Mouse (Mus musculus): Measurements from ENCODE around the gene Smchd1. TPM values are rescaled to one million over a fixed set of nuclear protein-coding genes. Genes with fewer than 3 reads are reported as not detected.

Gene Smchd1
- polyA plus RNA-seq, 1 experiment, result 27.5 TPM

DNA sequence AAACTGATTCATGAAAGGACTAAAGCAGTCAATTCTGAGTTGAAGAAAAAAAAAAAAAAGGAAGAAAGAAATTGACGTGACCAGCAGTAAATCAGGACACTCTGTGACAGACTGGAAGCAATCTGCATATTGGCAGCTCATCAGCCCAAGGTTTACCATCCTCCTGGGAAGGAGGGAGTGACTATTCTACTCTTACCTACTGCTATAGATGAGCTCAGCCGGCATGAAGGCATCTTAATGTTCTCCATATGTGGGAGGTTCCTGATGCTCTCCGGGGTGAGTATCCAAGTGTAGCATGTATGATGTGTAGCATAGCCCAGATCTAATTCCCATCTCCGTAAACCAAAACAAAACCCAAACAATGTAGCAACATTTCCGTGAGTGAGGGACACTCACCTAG, 173.7 kb downstream of the Smchd1 start:
- WGBS, result 71% methylated on average over 5 of the region's 5 CpGs
- no peak overlapping the region; the same call in 1 of the 2 replicates for H3K27ac ChIP-seq (ENCODE audit: control insufficient read depth, insufficient read depth, low read depth, low read length, poor library complexity)
- TF ChIP-seq CTCF (IDR thresholded peaks at IDR 0.05; ENCODE audit: control insufficient read depth, insufficient read depth, low read length), result no peak
- no peak for TF ChIP-seq POLR2A (IDR thresholded peaks at IDR 0.05; ENCODE audit: borderline replicate concordance, control insufficient read depth, low read depth, low read length)
- H3K4me3 ChIP-seq (replicated peaks; ENCODE audit: control insufficient read depth, low read depth, low read length), result no peak overlapping the region
- H3K4me1 ChIP-seq (ENCODE audit: control insufficient read depth, insufficient read depth, low read length), result peaks cover 2% of the 10 kb centered on the region; the same call in 1 of the 2 replicates

DNA sequence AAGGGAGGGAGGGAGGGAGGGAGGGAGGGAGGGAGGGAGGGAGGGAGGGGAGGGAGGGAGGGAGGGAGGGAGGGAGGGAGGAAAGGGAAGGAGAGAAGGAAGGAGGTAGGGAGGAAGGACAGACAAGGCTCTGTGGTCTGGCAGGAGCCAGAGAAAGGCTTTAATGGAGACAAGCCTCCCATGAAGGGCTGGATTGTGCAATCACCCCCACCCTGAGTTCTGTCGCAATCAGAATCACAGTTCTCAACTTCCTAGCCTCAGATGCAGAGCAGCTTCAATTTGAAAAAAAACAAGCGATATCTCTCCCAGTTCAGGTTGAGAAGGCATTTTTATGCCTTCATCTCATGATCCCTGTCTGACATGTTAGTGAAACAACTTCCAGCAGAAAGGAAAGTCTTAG, 174.8 kb downstream of the Smchd1 start:
- WGBS, result 29% methylated on average over 2 of the region's 2 CpGs
- no peak for TF ChIP-seq CTCF (IDR thresholded peaks at IDR 0.05; ENCODE audit: control insufficient read depth, insufficient read depth, low read length)
- TF ChIP-seq POLR2A (IDR thresholded peaks at IDR 0.05; ENCODE audit: borderline replicate concordance, control insufficient read depth, low read depth, low read length), result no peak
- no peak overlapping the region for H3K4me3 ChIP-seq (replicated peaks; ENCODE audit: control insufficient read depth, low read depth, low read length)
- H3K27ac ChIP-seq (ENCODE audit: control insufficient read depth, insufficient read depth, low read depth, low read length, poor library complexity), result peak overlapping the region; percentile 48; the same call in 1 of the 2 replicates
- peaks cover 6% of the 10 kb centered on the region; the same call in 1 of the 2 replicates for H3K4me1 ChIP-seq (ENCODE audit: control insufficient read depth, insufficient read depth, low read length)

DNA sequence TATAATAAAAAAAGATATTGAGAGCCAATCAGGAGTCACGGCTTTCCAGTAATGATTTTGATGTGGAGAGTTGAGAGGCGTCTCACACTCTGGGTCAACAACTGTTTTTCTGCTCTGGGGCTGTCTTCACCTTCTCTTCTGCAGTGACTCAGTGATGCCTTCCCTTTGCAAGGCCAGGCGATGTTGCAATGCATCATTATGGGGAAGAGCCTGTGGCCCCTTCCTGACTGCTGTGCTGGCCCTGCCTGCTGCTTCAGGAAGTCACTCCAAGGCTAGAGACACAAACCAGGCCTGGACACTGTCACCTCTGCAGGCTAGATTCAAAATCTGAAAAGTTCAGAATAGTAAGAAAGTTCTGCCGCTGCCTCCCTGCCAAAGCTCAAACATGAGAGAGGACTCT, 175.3 kb downstream of the Smchd1 start:
- H3K27ac ChIP-seq (ENCODE audit: control insufficient read depth, insufficient read depth, low read depth, low read length, poor library complexity), result peak overlapping the region; percentile 65; the same call in 1 of the 2 replicates
- TF ChIP-seq CTCF (IDR thresholded peaks at IDR 0.05; ENCODE audit: control insufficient read depth, insufficient read depth, low read length) (no peak), POLR2A (IDR thresholded peaks at IDR 0.05; ENCODE audit: borderline replicate concordance, control insufficient read depth, low read depth, low read length) (no peak)
- H3K4me3 ChIP-seq (replicated peaks; ENCODE audit: control insufficient read depth, low read depth, low read length), result no peak overlapping the region
- WGBS, result 53% methylated on average over 4 of the region's 4 CpGs
- peaks cover 7% of the 10 kb centered on the region; the same call in 1 of the 2 replicates for H3K4me1 ChIP-seq (ENCODE audit: control insufficient read depth, insufficient read depth, low read length)

DNA sequence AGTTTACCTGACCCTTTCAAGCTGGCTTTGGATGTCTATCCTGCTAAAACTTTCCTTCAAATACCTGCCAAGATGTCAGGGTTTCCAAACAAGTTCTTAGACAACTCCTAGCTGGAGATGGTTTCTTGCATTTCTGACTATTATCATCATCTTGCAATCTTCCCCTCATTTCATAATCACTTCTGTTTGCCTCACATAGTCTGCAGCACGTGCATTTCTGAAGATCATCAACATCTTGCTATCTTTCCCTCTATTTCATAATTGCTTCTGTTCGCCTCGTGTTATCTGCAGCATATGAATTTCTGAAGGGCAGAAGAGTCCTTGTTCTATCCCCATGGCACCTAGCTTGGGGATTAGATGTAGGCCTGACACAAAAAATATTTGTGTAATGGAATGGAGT, 180.6 kb downstream of the Smchd1 start:
- Histone ChIP-seq H3K4me1 (ENCODE audit: control insufficient read depth, insufficient read depth, low read length) (peaks cover 24% of the 10 kb centered on the region), H3K27ac (ENCODE audit: control insufficient read depth, insufficient read depth, low read depth, low read length, poor library complexity) (no peak overlapping the region; the same call in 1 of the 2 replicates), H3K4me3 (replicated peaks; ENCODE audit: control insufficient read depth, low read depth, low read length) (no peak overlapping the region)
- no peak for TF ChIP-seq POLR2A (IDR thresholded peaks at IDR 0.05; ENCODE audit: borderline replicate concordance, control insufficient read depth, low read depth, low read length)
- TF ChIP-seq CTCF (IDR thresholded peaks at IDR 0.05; ENCODE audit: control insufficient read depth, insufficient read depth, low read length), result no peak
- 15% methylated on average over 3 of the region's 3 CpGs for WGBS

Other genes starting within 250 kb of the Smchd1 start
- 33.0 and 38.7 TPM in 2 replicates for gene Emilin2, start 163.4 kb downstream of the Smchd1 start, polyA plus RNA-seq (2011; ENCODE audit: insufficient read depth, insufficient read length, low replicate concordance, missing spikeins)
- 27.1 and 29.6 TPM in 2 replicates for gene Gm4707, start 15.4 kb downstream of the Smchd1 start, polyA plus RNA-seq (2011; ENCODE audit: insufficient read depth, insufficient read length, low replicate concordance, missing spikeins)
- gene Ndc80, start 51.5 kb upstream of the Smchd1 start, polyA plus RNA-seq (2011; ENCODE audit: insufficient read depth, insufficient read length, low replicate concordance, missing spikeins), result 32.9 and 34.0 TPM in 2 replicates
- not detected in 2 replicates for gene Spdya, start 76.7 kb upstream of the Smchd1 start, polyA plus RNA-seq (2011; ENCODE audit: insufficient read depth, insufficient read length, low replicate concordance, missing spikeins)
- gene Wdr43, start 140.6 kb upstream of the Smchd1 start, polyA plus RNA-seq (2011; ENCODE audit: insufficient read depth, insufficient read length, low replicate concordance, missing spikeins), result 39.1 and 74.0 TPM in 2 replicates
- gene Togaram2, start 197.9 kb upstream of the Smchd1 start, polyA plus RNA-seq (2011; ENCODE audit: insufficient read depth, insufficient read length, low replicate concordance, missing spikeins), result not detected in 2 replicates